Mouse (Mus musculus) adrenal gland, postnatal 10 days (tissue): Measurements from ENCODE around the gene Unc79. TPM values are rescaled to one million over a fixed set of nuclear protein-coding genes. Genes with fewer than 3 reads are reported as not detected.

Experiments
- DNase-seq: peaks from one replicate; pipeline ENCODE4 v3.0.0; 2021; ENCODE audit warnings: mixed read lengths
- microRNA-seq: library from miRNA; unstranded; fragments of <30 nt; microRNA quantifications from one replicate; pipeline ENCODE4 v1.2.0, GENCODE M21; 2021
- total RNA-seq, 2 experiments: library from RNA; stranded (reverse); gene quantifications; 2 replicates each; pipeline ENCODE4 v1.2.3; 2021

Unc79 gene
- total RNA-seq, 2 experiments from 2014 or later: 3.0 to 6.2 TPM

DNA sequence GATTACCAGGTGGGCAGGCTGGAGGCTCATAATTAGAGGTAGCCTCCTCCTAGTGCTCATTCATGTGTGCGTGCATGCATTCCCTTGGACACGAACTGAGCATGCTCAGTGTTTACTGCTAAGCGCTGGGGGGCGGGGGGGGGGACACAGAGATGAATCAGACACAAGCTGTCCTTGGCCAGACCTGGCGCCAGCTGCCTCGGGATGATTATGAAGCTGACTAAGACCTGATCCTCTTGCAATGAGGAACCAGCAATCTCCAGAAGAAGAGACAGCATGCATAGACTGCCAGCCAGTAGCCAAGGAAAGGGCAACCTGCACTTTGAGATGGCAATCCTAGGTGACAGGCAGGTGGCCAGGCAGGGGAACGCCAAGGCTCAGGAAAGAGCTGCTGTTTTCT, 256.9 kb downstream of the Unc79 start:
- DNase-seq: peak; percentile 61

DNA sequence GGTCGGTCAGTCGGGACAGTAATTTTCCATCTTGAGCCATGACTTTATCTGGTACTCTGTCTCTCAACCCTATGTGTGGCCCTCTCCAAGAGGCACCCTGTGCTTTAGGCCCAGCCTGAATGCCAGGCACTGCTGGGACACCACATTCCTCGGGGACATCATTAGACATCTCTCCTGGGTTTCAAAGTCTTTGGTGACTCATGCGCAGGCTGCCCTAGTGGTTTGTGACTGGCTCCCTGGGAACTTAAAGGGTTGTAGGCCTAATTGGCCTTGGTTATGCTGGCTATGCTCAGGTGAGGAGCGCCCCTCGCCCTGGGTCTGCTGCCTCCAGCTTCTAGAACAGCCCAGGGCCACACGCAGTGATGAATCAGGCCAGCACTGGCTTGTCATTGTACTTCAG, 260.9 kb downstream of the Unc79 start:
- peak; percentile 16 for DNase-seq

DNA sequence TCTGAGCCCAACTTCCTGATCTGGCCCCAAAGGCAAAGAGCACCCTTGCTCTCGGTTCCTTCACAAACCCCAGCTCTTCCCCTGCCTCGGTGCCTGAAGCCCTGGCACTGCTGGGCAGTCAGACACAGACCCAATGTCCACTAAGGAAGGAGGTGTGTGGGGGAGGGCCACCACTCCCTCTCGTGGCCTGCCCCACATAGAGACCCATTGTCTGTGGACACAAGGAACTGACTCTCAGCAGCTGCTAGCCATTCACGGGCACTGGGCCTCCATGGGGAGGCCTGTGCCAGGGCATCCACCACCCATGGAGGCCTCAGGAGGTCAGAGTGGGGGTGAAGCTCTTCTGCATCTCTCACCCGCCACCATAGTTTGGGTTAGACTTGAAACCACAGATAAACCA, 262.4 kb downstream of the Unc79 start:
- no peak for DNase-seq

DNA sequence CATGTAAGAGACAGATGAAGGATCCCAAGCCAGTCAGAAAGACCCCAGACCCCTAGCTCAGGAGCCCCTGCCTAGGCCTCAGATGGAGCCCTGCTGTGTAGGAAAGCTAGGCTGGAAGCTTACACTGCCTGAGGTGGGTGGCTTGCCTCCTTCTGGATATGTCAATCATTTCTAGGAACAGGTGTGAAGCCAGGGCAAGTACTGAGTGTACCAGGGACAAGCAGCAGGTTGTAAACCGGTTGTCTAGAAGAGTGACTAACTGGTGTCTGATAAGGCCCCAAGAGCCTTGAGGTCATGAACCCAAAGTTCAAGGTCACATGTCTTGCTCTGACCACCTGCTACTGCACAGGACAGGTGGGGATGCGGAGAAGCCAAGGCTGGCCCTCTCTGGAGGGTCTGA, 264.9 kb downstream of the Unc79 start:
- no peak for DNase-seq

DNA sequence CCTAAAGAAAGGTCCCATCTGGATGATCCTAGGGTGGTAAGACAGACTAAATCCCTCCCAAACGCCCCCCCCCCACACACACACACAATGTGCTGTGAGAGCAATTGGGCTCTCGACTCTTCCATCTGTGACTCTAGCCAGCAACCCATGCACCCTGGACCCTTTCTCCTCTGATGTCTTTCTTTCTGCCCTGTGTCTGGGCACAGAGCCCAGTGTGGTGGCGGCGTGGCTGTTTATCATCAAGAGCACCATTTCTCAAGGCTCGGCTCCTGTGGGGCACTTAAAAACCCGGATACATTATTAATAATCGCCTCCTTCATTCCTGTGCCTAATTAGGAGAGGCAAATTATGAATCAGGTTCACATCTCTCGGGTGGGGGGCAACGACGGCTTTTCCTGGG, 265.6 kb downstream of the Unc79 start:
- DNase-seq: peak; percentile 74

DNA sequence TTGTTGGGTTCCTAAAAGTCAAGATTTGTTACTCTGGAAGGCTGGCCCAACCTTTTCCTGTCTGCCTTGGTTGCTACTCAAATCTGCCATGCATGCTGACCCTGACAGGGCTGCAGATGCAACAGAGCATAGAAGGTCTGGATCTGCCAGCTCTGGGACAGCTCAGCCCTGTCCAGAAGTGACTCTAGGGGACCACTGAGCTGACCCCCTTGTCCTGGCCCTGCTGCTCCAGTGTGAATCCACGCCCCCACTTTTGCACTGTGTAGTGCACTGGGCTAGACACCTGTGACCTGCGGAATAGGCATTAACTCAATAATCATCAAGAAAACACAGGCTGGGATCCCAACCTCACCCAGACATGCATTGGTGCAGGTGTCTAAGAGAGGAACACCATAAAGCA, 266.1 kb downstream of the Unc79 start:
- DNase-seq: no peak

DNA sequence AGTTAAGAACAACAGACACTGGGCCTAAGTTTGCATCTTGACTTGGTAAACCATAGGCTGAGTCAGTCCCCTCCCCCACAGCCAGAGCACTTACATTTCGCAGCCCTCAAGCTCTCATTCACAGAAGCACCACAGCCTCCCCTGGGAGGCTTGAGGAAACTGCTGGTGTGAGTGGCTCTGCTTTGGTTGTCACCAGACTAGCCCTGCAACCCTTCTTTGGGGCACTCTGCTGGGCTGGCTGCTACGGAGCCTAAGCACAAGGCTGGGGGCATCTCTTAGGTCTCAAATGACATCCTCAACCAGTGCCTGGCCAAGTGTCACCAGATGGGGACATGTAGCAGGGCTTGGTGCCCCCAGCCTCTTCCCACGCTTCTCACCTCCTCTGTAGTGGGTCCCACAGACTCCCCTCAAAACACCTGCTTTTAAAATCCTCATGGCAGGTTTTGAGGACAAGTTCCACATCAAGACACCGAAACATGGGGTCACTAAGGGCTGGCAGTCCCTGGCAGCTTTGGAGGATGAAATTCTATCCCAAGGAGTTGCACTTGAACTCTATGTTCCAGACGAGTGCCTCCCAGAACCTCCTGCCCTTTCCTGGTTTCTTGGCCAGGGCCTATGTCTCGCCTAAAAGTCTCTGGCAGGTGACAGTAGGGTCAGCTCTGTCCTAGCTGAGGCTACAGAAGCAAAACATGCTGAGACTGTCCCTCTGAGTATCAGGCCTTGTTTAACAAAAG, 267.4 kb downstream of the Unc79 start:
- no peak for DNase-seq

DNA sequence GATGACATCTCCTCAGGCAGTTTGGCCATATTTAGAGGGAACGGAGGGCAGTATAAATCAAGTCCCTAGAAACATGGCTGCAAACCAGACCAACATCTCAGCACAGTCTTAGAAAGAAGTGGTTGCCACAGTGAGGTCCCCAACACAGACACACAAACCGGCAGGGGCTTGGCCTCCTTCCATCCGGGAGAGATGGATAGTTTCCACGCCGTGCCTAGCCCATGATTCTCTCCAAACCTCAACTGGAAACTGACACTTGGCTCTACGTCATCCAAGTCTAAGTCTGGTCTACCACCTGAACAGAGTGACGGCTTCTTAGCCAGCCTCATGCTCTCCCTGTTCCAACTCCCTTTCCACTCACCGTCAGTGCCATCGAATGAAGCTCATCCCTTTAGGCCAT, 275.0 kb downstream of the Unc79 start:
- DNase-seq: no peak

DNA sequence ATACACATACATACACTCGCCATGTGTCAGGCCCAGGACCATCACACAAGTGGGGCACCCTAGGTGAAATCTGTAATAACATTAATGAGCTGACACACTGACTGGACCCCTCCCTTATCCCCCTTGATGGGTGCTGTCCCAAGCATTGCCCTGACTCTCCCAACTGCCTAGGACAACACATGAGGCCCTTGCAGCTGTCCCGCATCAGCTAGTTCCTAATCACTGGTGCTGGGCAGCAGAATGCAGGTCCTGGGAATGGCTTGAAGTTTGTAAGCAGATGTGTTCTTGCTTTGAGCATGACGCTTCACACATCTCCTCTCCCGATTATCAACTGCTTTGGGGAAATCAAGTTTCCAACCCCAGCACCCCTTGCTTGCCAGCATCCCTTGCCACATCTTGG, 277.5 kb downstream of the Unc79 start:
- no peak for DNase-seq

DNA sequence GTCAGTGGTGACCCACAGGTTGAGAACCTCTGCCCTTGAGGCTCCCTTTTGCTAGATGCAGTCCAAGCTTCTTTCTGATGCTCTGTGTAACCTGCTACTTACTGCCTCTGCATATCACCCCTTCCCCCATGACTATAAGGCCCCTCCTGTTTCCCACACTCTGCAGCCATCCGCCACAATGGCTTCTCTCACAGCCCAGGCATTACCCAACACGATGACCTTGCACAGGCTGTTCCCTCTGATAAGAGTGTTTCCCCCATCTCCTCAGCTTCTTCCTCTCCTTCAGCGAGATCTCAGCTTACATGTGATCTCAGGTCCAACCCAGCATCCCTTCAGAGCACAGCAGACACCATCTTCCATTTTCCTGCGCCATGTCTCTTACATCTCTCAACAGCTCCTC, 280.4 kb downstream of the Unc79 start:
- no peak for DNase-seq

Small RNA genes lying within 50 kb of the gene (microRNA-seq; reads per million reads assigned to microRNA genes)
- gene Gm44324: not detected

Other genes with a start within 250 kb of the Unc79 start
- gene Itpk1, start 243.9 kb upstream of the Unc79 start, total RNA-seq: 10 to 100 TPM; 98.3 to 99.2 TPM
- gene Moap1, start 205.2 kb upstream of the Unc79 start, total RNA-seq: 1 to 10 TPM; 6.4 to 9.2 TPM
- 1 to 10 TPM; 4.6 to 5.1 TPM for gene Tmem251, start 205.1 kb upstream of the Unc79 start, total RNA-seq
- gene Gm28051, start 191.1 kb upstream of the Unc79 start, total RNA-seq: not detected
- gene Gon7, start 191.1 kb upstream of the Unc79 start, total RNA-seq: 10 to 100 TPM; 12.7 to 12.9 TPM
- 10 to 100 TPM; 34.1 to 37.0 TPM for gene Ubr7, start 190.9 kb upstream of the Unc79 start, total RNA-seq
- gene Gm20604, start 190.2 kb upstream of the Unc79 start, total RNA-seq: 1 to 10 TPM; 6.5 to 6.6 TPM
- 10 to 100 TPM; 37.9 to 43.9 TPM for gene Btbd7, start 70.4 kb upstream of the Unc79 start, total RNA-seq
- gene Cox8c, start 49.5 kb upstream of the Unc79 start, total RNA-seq: not detected